Mouse (Mus musculus): ENCODE data around the gene Gm20388. TPM values are rescaled to one million over a fixed set of nuclear protein-coding genes. Genes with fewer than 3 reads are reported as not detected.

Gm20388 gene
- total RNA-seq, 1 experiment: 27.0 TPM

GRCm38 (mm10) chr8:123331810-123332209 lies 3421.2 kb downstream of the Gm20388 start:
- Histone ChIP-seq H3K36me3 (ENCODE audit: control insufficient read depth, insufficient read depth, low read length, poor library complexity, severe bottlenecking) (no peaks in the 10 kb centered on the region), H3K9ac (ENCODE audit: insufficient read depth, low read depth, low read length, poor library complexity, severe bottlenecking) (no peak overlapping the region), H3K9me3 (ENCODE audit: control insufficient read depth, insufficient read depth, low read depth, low read length) (no peaks in the 10 kb centered on the region), H3K4me1 (ENCODE audit: control insufficient read depth in 2 of 2, insufficient read depth in 2 of 2, low read length in 2 of 2, poor library complexity in 1 of 2) (peaks cover 4 to 9% of the 10 kb centered on the region in 2 experiments; a peak in 3 of 4 replicates), H3K4me3 (ENCODE audit: insufficient read depth in 1 of 2, low read depth in 1 of 2, low read length in 2 of 2, poor library complexity in 1 of 2, severe bottlenecking in 1 of 2) (peak overlapping the region; percentile 66 to 70), H3K27ac (ENCODE audit: insufficient read depth, low read depth, low read length, poor library complexity, severe bottlenecking) (no peak overlapping the region)
- in situ Hi-C loops (cut with MboI; ENCODE audit: low sequenced_read_pairs in 2 of 2, unreplicated experiment in 2 of 2): no loop called here
- TF ChIP-seq MAFK (IDR thresholded peaks at IDR 0.05; ENCODE audit: insufficient read depth, low read depth, low read length) (no peak), ZNF384 (IDR thresholded peaks at IDR 0.05; ENCODE audit: low read depth, low read length) (no peak), HCFC1 (IDR thresholded peaks at IDR 0.05; ENCODE audit: borderline replicate concordance, insufficient read depth, low read length) (no peak), ZC3H11A (IDR thresholded peaks at IDR 0.05; ENCODE audit: borderline replicate concordance, low read depth, low read length) (no peak), CHD2 (IDR thresholded peaks at IDR 0.05; ENCODE audit: low read depth, low read length) (no peak)
- no peak for DNase-seq (ENCODE audit: low read depth, low spot score)

- in situ Hi-C loops (cut with MboI; ENCODE audit: low sequenced_read_pairs in 2 of 2, unreplicated experiment in 2 of 2): no loop called here
- no peaks in the 10 kb centered on the region for H3K36me3 ChIP-seq (ENCODE audit: control insufficient read depth, insufficient read depth, low read length, poor library complexity, severe bottlenecking)
- peak; percentile 92 for DNase-seq (ENCODE audit: low read depth, low spot score)
- no peak within 1 kb of the TSS; the same call in 1 of the 2 replicates for H3K27ac ChIP-seq (ENCODE audit: insufficient read depth, low read depth, low read length, poor library complexity, severe bottlenecking)
- H3K4me3 ChIP-seq (ENCODE audit: insufficient read depth in 1 of 2, low read depth in 1 of 2, low read length in 2 of 2, poor library complexity in 1 of 2, severe bottlenecking in 1 of 2): peak within 1 kb of the TSS; percentile 66 to 70
- H3K9me3 ChIP-seq (ENCODE audit: control insufficient read depth, insufficient read depth, low read depth, low read length): no peaks in the 10 kb centered on the region
- peaks cover 4 to 14% of the 10 kb centered on the region in 2 experiments; a peak in 3 of 4 replicates for H3K4me1 ChIP-seq (ENCODE audit: control insufficient read depth in 2 of 2, insufficient read depth in 2 of 2, low read length in 2 of 2, poor library complexity in 1 of 2)
- peak within 1 kb of the TSS; percentile 35 for H3K9ac ChIP-seq (ENCODE audit: insufficient read depth, low read depth, low read length, poor library complexity, severe bottlenecking)
- peak; percentile 37; the same call in 1 of the 2 replicates for TF ChIP-seq HCFC1 (IDR thresholded peaks at IDR 0.05; ENCODE audit: borderline replicate concordance, insufficient read depth, low read length)
- no peak for TF ChIP-seq CHD2 (IDR thresholded peaks at IDR 0.05; ENCODE audit: low read depth, low read length)
These were observed 3421.8 kb downstream of the Gm20388 start, which contains the start of gene Spire2 for GRCm38 (mm10) chr8:123332262-123333090. Gene Spire2 (plus strand): TSS chr8:123332713.

GRCm38 (mm10) chr8:123333091-123333587 lies 3422.5 kb downstream of the Gm20388 start:
- Histone ChIP-seq H3K4me3 (ENCODE audit: insufficient read depth in 1 of 2, low read depth in 1 of 2, low read length in 2 of 2, poor library complexity in 1 of 2, severe bottlenecking in 1 of 2) (peak overlapping the region; percentile 66 to 70), H3K27ac (ENCODE audit: insufficient read depth, low read depth, low read length, poor library complexity, severe bottlenecking) (no peak overlapping the region; the same call in 1 of the 2 replicates), H3K4me1 (ENCODE audit: control insufficient read depth in 2 of 2, insufficient read depth in 2 of 2, low read length in 2 of 2, poor library complexity in 1 of 2) (peaks cover 5 to 16% of the 10 kb centered on the region in 2 experiments; a peak in 3 of 4 replicates), H3K36me3 (ENCODE audit: control insufficient read depth, insufficient read depth, low read length, poor library complexity, severe bottlenecking) (no peaks in the 10 kb centered on the region), H3K9ac (ENCODE audit: insufficient read depth, low read depth, low read length, poor library complexity, severe bottlenecking) (peak overlapping the region; percentile 35; the same call in 1 of the 2 replicates), H3K9me3 (ENCODE audit: control insufficient read depth, insufficient read depth, low read depth, low read length) (no peaks in the 10 kb centered on the region)
- TF ChIP-seq MAFK (IDR thresholded peaks at IDR 0.05; ENCODE audit: insufficient read depth, low read depth, low read length) (no peak), ZC3H11A (IDR thresholded peaks at IDR 0.05; ENCODE audit: borderline replicate concordance, low read depth, low read length) (no peak)
- in situ Hi-C loops (cut with MboI; ENCODE audit: low sequenced_read_pairs in 2 of 2, unreplicated experiment in 2 of 2): no loop called here
- no peak for DNase-seq (ENCODE audit: low read depth, low spot score)

- H3K9ac ChIP-seq (ENCODE audit: insufficient read depth, low read depth, low read length, poor library complexity, severe bottlenecking): no peak overlapping the region; the same call in 1 of the 2 replicates
- in situ Hi-C loops (cut with MboI; ENCODE audit: low sequenced_read_pairs in 2 of 2, unreplicated experiment in 2 of 2): no loop called here
- TF ChIP-seq HCFC1 (IDR thresholded peaks at IDR 0.05; ENCODE audit: borderline replicate concordance, insufficient read depth, low read length) (no peak), CHD2 (IDR thresholded peaks at IDR 0.05; ENCODE audit: low read depth, low read length) (no peak), MAFK (IDR thresholded peaks at IDR 0.05; ENCODE audit: insufficient read depth, low read depth, low read length) (no peak), ZC3H11A (IDR thresholded peaks at IDR 0.05; ENCODE audit: borderline replicate concordance, low read depth, low read length) (no peak), ZNF384 (IDR thresholded peaks at IDR 0.05; ENCODE audit: low read depth, low read length) (no peak)
- peak overlapping the region; percentile 49; the same call in 1 of the 2 replicates for H3K27ac ChIP-seq (ENCODE audit: insufficient read depth, low read depth, low read length, poor library complexity, severe bottlenecking)
- DNase-seq (ENCODE audit: low read depth, low spot score): no peak
- no peaks in the 10 kb centered on the region for H3K9me3 ChIP-seq (ENCODE audit: control insufficient read depth, insufficient read depth, low read depth, low read length)
- H3K4me3 ChIP-seq (ENCODE audit: insufficient read depth in 1 of 2, low read depth in 1 of 2, low read length in 2 of 2, poor library complexity in 1 of 2, severe bottlenecking in 1 of 2): peak overlapping the region; percentile 28 to 70; a peak in 2 of 4 replicates
- H3K36me3 ChIP-seq (ENCODE audit: control insufficient read depth, insufficient read depth, low read length, poor library complexity, severe bottlenecking): no peaks in the 10 kb centered on the region
- peaks cover 7 to 20% of the 10 kb centered on the region in 2 experiments; a peak in 3 of 4 replicates for H3K4me1 ChIP-seq (ENCODE audit: control insufficient read depth in 2 of 2, insufficient read depth in 2 of 2, low read length in 2 of 2, poor library complexity in 1 of 2)
These were observed 3423.2 kb downstream of the Gm20388 start for GRCm38 (mm10) chr8:123333864-123334263.
